Mouse (Mus musculus): ENCODE measurements around the gene Col8a1.

DNA sequence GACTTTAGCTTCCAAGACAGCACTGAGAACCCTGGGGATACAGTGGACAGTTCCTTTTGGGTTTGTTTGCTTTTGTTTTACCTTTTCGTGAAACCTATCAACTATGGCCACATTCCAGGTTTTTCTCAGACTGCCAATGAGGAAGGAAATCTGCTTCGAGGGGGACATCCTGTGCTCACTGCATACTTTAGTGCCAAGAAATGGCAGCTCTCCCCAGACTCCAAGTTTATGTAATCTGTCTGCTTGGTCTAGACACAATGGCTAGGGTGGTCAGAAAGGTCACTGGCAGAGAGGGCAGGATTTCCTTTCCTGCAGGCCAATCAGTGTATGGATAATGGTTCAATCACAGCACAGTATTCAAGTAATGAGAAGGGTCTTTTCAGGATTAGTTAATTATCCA, 172.5 kb downstream of the Col8a1 start:
- TF ChIP-seq CTCF (IDR thresholded peaks at IDR 0.05; ENCODE audit: control insufficient read depth, insufficient read depth, insufficient read length) (no peak), FOSL1 (IDR thresholded peaks at IDR 0.05; ENCODE audit: insufficient read depth, low read length, poor library complexity, severe bottlenecking) (no peak)
